Mouse (Mus musculus): Measurements from ENCODE around the gene Chpf2.

Chpf2 gene

GRCm38 (mm10) chr5:24605321-24605979, 18.9 kb downstream of the Chpf2 start:
- no peak for DNase-seq

- no peak for DNase-seq
Measured at GRCm38 (mm10) chr5:24605980-24606665, 19.6 kb downstream of the Chpf2 start.

GRCm38 (mm10) chr5:24609388-24609787, 22.8 kb downstream of the Chpf2 start:
- no peak for DNase-seq

DNA sequence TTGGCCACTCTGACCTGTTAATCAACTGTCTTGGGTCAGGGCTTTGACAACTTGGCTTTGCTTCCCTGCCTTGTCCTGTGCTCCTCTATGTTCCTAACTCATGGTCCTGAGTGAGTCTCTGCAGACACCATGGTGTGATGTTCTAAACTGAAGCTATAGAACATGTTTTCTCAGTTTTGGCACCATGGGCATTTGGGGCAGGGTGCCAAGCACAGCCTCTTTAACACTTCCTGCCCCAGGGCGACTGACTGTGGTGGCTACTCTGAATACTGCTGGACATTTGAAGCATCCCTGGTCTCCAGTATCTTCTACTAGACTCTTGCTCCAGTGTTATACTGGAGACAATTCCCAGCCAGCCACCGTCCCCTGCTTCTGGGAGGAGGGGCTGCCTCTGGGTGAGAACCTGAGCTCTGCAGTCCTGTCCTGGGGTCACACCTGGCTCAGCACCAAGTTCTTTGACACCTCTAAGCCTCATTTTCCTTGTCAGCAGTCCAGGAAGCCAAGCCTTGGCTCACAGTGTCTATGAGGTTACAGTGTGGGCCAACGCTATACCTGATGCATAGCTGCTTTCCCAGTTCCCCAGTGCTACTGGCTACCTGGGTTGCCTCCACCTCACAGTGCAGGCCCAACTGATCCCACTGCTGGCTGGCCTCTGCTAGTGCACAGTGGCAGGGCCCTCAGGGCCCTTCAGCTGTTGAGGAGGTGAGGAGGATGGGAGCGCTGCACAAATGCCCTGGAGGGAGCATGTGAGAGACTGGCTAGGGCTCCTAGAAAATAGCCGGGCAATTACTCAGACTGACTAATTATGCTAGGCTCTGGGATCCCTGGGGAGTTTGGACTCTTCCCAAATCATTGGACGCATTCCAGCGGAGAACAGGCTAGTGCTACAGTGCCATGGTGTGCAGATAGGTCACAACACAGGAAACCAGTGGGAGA, 25.1 kb downstream of the Chpf2 start:
- no peak for DNase-seq

- DNase-seq: no peak
Measured at GRCm38 (mm10) chr5:24612302-24612649, 25.7 kb downstream of the Chpf2 start.

GRCm38 (mm10) chr5:24615097-24615496, 28.6 kb downstream of the Chpf2 start:
- no peak for DNase-seq

GRCm38 (mm10) chr5:24618921-24619320, 32.4 kb downstream of the Chpf2 start:
- no peak for DNase-seq

DNA sequence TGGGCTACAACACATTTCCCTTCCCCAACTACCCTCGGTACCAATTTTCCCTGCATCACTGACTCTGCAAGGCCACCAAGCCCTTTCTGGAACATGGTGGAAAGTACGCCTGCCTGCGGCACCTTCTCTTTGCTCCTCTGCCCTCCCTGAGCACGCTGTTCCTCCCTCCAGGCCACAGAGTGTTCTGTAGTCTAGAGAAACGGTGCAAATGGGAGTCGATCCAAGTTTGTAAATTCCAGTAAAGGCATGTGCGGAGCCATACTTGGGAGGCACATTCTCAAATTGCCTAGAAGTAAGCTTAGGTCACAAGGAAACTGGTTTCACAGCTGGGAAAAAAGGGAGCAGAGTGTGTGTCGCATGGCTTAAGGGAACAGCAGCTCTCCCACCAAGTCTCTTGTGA, 33.6 kb downstream of the Chpf2 start:
- no peak for DNase-seq

DNA sequence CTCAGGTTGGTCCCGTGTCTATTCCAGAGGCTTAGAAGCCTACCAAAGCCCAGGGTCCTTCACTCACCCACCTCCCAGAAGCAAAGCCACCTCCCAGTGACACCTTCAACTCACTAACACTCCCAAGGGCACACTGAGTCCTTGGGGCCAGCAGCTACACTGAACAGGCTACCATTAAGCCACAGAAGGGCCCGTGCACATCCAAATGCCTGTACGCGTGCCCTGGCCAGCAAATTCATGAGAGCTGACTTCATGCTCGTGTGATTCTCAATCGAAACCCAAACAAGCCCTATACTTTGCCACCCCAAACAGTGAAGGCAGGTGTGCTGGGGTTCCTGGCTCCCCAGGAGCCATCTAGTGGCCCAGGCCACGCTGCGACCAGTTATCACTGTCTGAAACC, 34.1 kb downstream of the Chpf2 start:
- DNase-seq: no peak

- no peak for DNase-seq
Measured at GRCm38 (mm10) chr5:24622386-24623040, 36.0 kb downstream of the Chpf2 start.

DNA sequence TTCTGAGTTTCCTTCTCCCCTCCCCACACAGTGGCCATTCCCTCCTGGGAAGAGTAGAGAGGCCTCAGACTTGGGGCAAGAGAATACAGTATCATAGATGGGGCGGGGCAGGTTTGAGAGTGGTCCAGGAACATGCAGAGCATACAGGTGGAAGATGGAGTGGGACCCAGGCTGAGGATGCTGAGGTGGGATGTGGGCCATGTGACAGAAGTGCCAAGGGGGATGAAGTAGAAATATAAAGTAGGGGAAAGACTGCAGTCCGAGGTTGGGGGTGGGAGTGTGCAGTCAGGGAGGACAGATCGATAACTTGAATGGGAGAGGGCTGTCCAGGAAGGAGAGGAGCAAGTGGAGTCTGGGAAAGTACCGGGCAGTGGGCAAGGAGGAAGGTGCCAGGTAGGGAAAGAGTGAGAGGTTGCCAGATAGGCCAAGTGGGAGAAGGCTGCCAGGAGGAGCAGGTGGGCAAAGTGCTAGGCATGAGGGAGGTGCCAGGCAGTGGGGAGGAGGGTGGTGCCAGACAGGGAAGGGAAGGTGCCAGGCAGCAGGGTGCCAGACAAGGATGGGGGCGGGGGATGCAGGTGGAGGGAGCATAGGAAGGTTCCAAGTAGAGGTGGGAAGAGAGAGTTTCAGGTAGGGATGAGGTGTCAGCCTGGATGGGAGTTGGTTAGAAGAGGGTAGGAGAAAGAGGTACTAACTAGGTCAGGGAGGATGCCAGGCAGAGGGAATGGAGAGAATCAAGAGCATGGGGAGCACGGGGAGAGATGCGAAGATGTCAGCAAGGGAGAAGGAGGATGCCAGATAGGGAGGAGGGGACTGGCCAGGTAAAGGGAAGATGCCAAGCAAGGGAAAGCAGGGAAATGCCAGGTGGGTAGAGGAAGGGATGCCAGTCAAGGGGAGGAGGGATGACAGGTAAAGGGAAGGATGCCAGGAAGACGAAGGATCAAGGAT, 36.8 kb downstream of the Chpf2 start:
- no peak for DNase-seq

GRCm38 (mm10) chr5:24623986-24624821, 37.7 kb downstream of the Chpf2 start, which contains the start of gene Smarcd3:
Smarcd3 (minus strand) TSS chr5:24624411.
- DNase-seq: no peak

- DNase-seq: no peak
Measured at GRCm38 (mm10) chr5:24624822-24625120, 38.2 kb downstream of the Chpf2 start.

DNA sequence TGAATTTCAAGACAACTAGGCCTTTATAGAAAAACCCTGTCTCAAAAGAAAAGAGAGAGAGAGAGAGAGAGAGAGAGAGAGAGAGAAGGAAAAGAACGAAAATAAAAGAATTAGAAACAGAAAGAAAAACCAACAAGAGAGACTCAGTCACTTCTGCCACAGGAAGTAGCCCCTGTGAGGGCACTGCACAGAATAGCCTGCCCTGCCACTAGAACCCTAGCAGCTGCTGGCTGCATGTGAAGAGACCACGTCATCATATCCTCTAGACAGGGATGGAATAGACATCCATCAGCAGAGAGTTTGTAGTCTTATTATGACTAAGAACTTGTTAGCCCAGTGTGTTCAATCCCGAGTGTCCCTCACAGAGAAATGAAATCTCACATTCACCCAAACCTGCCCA, 43.2 kb downstream of the Chpf2 start:
- DNase-seq: no peak

GRCm38 (mm10) chr5:24635093-24635492, 48.6 kb downstream of the Chpf2 start:
- DNase-seq: no peak

DNA sequence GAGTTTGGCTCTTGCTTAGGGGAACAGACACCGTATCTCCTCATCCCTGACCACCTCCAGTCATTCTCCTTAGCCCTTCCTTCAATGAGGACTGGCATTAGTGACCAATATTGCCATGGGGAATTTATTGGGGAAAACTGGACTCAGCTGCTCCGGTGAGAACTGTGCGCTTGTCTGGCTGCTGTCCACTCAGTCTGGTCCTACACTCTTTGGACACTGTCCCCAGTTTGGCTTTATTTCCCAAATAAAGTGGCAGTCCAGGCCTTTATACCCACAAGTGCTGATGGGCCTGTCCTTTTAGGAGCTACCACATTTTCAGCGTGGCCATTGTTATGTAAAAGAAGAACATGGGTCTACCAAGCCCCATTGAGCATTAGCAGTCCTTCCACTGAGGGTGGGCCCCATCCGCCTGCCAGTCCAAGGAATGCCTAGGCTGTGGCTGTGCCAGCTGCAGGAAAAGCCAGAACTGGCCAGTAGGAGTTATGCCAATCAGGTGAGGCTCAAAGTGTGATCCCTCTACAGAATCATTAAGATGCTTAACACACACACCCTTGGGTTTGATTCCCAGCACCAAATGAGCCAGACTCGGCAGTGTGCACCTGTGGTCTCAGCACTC, 49.1 kb downstream of the Chpf2 start:
- no peak for DNase-seq

DNA sequence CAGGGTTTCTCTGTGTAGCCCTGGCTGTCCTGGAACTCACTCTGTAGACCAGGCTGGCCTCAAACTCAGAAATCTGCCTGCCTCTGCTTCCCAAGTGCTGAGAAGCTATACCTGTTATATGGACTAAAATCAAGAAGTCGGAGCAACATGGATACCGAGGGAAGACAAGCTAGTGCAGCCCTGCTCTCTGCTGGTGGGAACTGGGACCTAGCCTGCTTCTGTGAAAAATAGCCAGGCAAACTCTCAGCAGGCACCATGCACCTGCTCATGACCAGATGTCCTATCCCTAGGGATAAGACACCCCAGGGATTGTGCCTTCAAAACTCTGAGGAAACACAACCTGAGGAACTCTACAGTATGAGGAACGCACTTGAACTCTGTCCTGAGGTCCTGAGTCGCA, 50.4 kb downstream of the Chpf2 start:
- DNase-seq: no peak

DNA sequence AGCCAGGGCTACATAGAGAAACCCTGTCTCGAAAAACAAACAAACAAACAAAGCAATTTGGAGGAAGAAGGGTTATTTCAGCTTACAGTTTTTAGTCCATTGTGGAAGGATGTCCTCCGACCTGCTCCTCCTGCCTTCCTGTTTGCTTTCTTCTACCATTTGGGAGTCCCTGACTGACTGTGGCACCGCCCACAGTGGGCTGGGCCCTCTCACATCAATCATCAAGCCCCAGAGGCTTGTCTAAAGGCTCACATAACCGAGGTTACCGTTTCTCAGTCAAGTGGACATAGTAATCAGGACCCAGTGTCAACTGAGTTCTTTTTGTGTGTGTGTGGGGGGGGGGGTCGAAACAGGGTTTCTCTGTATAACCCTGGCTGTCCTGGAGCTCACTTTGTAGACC, 51.6 kb downstream of the Chpf2 start:
- no peak for DNase-seq

DNA sequence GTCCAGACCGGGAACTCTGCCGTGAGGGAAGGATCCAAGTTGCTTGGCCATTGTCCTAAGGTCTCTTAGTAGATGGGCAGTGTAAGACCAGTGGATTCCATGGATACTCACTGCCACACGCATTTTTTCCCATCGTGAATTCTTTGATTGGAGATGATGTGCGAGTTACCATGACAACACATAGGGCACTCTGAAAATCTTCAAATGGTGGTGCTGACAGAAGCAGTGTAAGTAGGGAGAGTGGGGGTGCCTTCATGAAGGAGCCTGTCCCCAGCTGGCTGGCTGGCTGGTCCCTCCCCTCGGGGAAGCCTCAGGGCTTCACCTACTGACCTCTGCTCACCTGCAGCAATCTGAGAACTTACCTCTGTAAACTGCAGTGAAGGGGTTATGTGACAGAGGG, 52.5 kb downstream of the Chpf2 start:
- no peak for DNase-seq

Measured in lung, adult 18-20 months (tissue).